Mouse (Mus musculus): ENCODE measurements around the gene Il24. TPM values are rescaled to one million over a fixed set of nuclear protein-coding genes. Genes with fewer than 3 reads are reported as not detected.

The Il24 gene
- polyA plus RNA-seq, 1 experiment from 2014 or later = not detected

DNA sequence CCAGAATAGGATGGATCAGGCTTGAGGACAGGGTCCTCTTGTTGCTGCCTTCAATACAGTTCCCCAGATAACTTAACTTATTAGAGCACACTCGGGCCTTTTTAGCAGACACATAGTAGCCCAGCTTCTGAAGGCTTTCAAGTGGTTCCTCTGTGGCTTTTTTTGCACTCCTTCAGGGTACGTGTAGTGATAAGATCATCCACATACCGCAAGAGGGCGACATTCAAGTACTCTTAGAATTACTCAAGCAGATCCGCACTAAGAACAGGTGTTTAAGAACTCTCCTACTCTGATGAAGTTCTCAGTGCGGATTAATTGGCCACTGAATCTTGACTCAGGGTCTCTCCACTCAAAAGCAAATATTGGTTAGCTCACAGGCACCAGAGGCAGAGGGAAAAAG is 49.0 kb downstream of the Il24 start:
- no peak overlapping the region for H3K4me2 ChIP-seq (ENCODE audit: low read depth, low read length)
- 61% methylated on average over 6 of the region's 6 CpGs for WGBS
- H3K9me3 ChIP-seq (ENCODE audit: control insufficient read depth, low read length) = no peaks in the 10 kb centered on the region
- H3K4me3 ChIP-seq (ENCODE audit: low read depth, low read length) = no peak overlapping the region
- ATAC-seq (ENCODE audit: low read depth) = no peak
- no peak overlapping the region for H3K9ac ChIP-seq (replicated peaks; ENCODE audit: low read depth, low read length)
- no peak overlapping the region for H3K27ac ChIP-seq (ENCODE audit: low read depth, low read length)
- no peaks in the 10 kb centered on the region for H3K4me1 ChIP-seq (ENCODE audit: control insufficient read depth, insufficient read depth, low read length)
- no peaks in the 10 kb centered on the region for H3K27me3 ChIP-seq (ENCODE audit: control insufficient read depth, insufficient read depth, low read length)
- H3K36me3 ChIP-seq (ENCODE audit: control insufficient read depth, insufficient read depth, low read length) = no peaks in the 10 kb centered on the region

DNA sequence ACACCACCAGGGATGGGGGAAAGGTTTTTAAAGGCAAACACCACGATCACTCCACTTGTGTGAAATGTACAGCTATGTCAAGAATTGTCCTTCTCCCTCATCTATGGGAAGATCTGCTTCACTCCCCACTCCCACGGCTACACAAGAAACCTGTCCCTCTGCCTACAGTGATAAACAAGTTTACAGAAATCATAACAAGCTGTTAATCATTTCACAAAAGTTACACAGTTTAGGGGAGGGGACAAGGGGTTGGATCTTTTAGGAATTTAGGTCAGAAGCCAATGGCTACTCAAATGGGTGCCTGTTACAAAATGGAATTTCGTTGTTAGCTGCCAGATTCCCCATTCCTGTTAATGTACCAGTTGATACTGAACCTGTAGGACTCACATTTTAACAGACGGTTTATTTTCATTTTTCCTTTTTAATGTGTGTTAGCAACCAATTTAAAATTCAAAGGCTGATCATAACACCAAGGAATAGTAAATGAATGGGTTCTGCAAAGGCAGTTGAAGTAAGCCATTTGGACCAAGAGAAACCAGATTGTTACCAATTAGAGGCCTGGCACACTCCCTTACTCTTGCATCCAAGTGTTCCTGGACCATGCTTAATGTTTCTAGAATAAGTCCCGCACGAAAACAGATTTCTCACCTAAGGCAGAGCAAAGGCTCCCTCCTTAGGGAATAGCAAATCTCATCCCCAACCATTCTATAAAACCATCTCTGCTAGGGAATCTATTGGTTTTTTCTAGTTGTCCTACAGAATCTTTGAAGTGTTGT is 51.9 kb downstream of the Il24 start:
- no peaks in the 10 kb centered on the region for H3K4me1 ChIP-seq (ENCODE audit: control insufficient read depth, insufficient read depth, low read length)
- no peaks in the 10 kb centered on the region for H3K27me3 ChIP-seq (ENCODE audit: control insufficient read depth, insufficient read depth, low read length)
- WGBS = 90% methylated on average over 6 of the region's 6 CpGs
- no peak overlapping the region for H3K9ac ChIP-seq (replicated peaks; ENCODE audit: low read depth, low read length)
- no peak for ATAC-seq (ENCODE audit: low read depth)
- H3K27ac ChIP-seq (ENCODE audit: low read depth, low read length) = no peak overlapping the region
- H3K4me3 ChIP-seq (ENCODE audit: low read depth, low read length) = no peak overlapping the region
- no peak overlapping the region for H3K4me2 ChIP-seq (ENCODE audit: low read depth, low read length)
- H3K9me3 ChIP-seq (ENCODE audit: control insufficient read depth, low read length) = no peaks in the 10 kb centered on the region
- H3K36me3 ChIP-seq (ENCODE audit: control insufficient read depth, insufficient read depth, low read length) = no peaks in the 10 kb centered on the region

DNA sequence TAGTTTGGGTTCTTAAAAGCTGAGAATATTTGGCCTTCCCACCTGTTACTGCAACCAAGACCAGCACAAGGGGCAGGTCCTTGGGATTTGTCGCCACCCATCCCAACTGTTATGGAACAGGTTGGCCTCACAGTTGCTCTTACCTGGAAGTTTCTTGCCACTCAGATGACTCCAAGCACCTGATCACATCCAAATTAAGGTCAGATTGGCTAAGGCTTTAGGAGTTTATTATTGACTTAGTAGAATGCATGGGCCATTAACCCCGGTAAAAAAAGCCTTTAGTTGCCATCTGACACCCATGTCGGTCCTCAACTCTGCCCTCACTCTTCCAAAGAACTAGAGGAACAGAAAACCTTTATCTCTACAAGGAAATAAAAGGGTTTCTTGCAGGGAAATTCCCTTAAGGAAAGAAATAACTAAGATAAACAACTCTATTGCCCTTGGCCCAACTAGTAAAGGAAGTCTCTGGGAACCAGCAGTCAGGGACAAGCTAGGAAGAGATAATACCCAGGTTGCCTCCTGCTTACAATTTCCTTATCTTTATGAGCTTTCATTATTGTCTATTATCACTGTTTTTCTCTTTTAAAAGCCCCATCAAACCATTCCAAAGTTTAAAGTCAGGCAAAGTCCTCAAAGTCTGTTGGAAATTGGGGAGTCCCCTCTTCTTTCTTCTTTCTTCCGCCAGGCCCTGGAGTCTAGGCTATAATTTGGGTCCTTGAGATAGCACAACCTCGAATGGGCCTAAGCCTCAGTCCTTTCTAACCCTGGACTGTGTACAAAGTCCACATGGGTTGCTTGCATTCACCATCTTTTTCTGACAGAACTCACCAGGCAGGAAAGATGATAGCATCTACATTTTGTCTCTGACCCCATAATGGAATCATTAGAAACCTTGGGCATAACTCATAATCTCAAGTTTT is 54.8 kb downstream of the Il24 start:
- Histone ChIP-seq H3K9me3 (ENCODE audit: control insufficient read depth, low read length) (no peaks in the 10 kb centered on the region), H3K4me1 (ENCODE audit: control insufficient read depth, insufficient read depth, low read length) (no peaks in the 10 kb centered on the region), H3K27ac (ENCODE audit: low read depth, low read length) (no peak overlapping the region), H3K4me2 (ENCODE audit: low read depth, low read length) (no peak overlapping the region), H3K36me3 (ENCODE audit: control insufficient read depth, insufficient read depth, low read length) (no peaks in the 10 kb centered on the region), H3K9ac (replicated peaks; ENCODE audit: low read depth, low read length) (no peak overlapping the region), H3K4me3 (ENCODE audit: low read depth, low read length) (no peak overlapping the region), H3K27me3 (ENCODE audit: control insufficient read depth, insufficient read depth, low read length) (no peaks in the 10 kb centered on the region)
- 76% methylated on average over 5 of the region's 5 CpGs for WGBS
- ATAC-seq (ENCODE audit: low read depth) = no peak

Other genes with a start within 250 kb of the Il24 start
- not detected in 2 replicates for gene C4bp, start 225.8 kb downstream of the Il24 start, polyA plus RNA-seq (2014; fragmentation: Nextera tagmentation; extraction: Ambion mirVana)
- gene Gm29427, start 171.7 kb downstream of the Il24 start, polyA plus RNA-seq (2014; fragmentation: Nextera tagmentation; extraction: Ambion mirVana) = not detected in 2 replicates
- 16.2 and 18.4 TPM in 2 replicates for gene Yod1, start 170.1 kb downstream of the Il24 start, polyA plus RNA-seq (2014; fragmentation: Nextera tagmentation; extraction: Ambion mirVana)
- 24.3 and 25.6 TPM in 2 replicates for gene Pfkfb2, start 158.2 kb downstream of the Il24 start, polyA plus RNA-seq (2014; fragmentation: Nextera tagmentation; extraction: Ambion mirVana)
- gene AA986860, start 155.5 kb downstream of the Il24 start, polyA plus RNA-seq (2014; fragmentation: Nextera tagmentation; extraction: Ambion mirVana) = 0.61 and 0.90 TPM in 2 replicates
- not detected in 2 replicates for gene Fcamr, start 86.6 kb downstream of the Il24 start, polyA plus RNA-seq (2014; fragmentation: Nextera tagmentation; extraction: Ambion mirVana)
- gene Pigr, start 60.8 kb downstream of the Il24 start, polyA plus RNA-seq (2014; fragmentation: Nextera tagmentation; extraction: Ambion mirVana) = not detected in 2 replicates
- gene Fcmr, start 21.8 kb downstream of the Il24 start, polyA plus RNA-seq (2014; fragmentation: Nextera tagmentation; extraction: Ambion mirVana) = 1.5 and 1.7 TPM in 2 replicates
- gene Il20, start 24.0 kb upstream of the Il24 start, polyA plus RNA-seq (2014; fragmentation: Nextera tagmentation; extraction: Ambion mirVana) = not detected in 2 replicates
- not detected in 2 replicates for gene Il19, start 52.7 kb upstream of the Il24 start, polyA plus RNA-seq (2014; fragmentation: Nextera tagmentation; extraction: Ambion mirVana)
- not detected in 2 replicates for gene Il10, start 132.4 kb upstream of the Il24 start, polyA plus RNA-seq (2014; fragmentation: Nextera tagmentation; extraction: Ambion mirVana)
- gene Mapkapk2, start 210.4 kb upstream of the Il24 start, polyA plus RNA-seq (2014; fragmentation: Nextera tagmentation; extraction: Ambion mirVana) = 15.8 and 16.1 TPM in 2 replicates